Mouse (Mus musculus) hindbrain, embryonic 14.5 days (tissue): Measurements from ENCODE around the gene Hnrnpll. TPM values are rescaled to one million over a fixed set of nuclear protein-coding genes. Genes with fewer than 3 reads are reported as not detected.
A peak's percentile ranks its signal among the peaks of the same experiment; 100 is the strongest.

Source experiments
- ATAC-seq: fragments of 200-750 bp; cut with Nextera tagmentation; 2 replicates; pipeline ENCODE4 v1.8.0; 2017; ENCODE audit warnings: moderate number of reproducible peaks, mild to moderate bottlenecking, moderate TSS enrichment, moderate library complexity; ENCODE audit not compliant: low FRiP score
- DNase-seq: peaks from one replicate; pipeline ENCODE4 v3.0.0-alpha.2; 2015; ENCODE audit warnings: low spot score
- H3K27ac ChIP-seq: fragments of 300-500 bp; sonication (generic); 2 replicates; pipeline ENCODE4 v1.5.1; 2014; ENCODE audit warnings: mild to moderate bottlenecking, moderate library complexity
- H3K27me3 ChIP-seq: fragments of 300-500 bp; sonication (generic); 2 replicates; pipeline ENCODE4 v1.6.1; 2014; ENCODE audit warnings: mild to moderate bottlenecking, low read length, mixed read lengths; ENCODE audit not compliant: control insufficient read depth, insufficient read depth
- H3K36me3 ChIP-seq: fragments of 300-500 bp; sonication (generic); replicated peaks from 2 replicates; pipeline ENCODE4 v1.6.1; 2014; ENCODE audit not compliant: control insufficient read depth, insufficient read depth
- H3K4me1 ChIP-seq: fragments of 300-500 bp; sonication (generic); replicated peaks from 2 replicates; pipeline ENCODE4 v1.6.1; 2014; ENCODE audit warnings: antibody characterized with exemption, low read length, mixed read lengths; ENCODE audit not compliant: control insufficient read depth, insufficient read depth
- H3K4me2 ChIP-seq: fragments of 300-500 bp; sonication (generic); replicated peaks from 2 replicates; pipeline ENCODE4 v1.6.1; 2014; ENCODE audit warnings: mild to moderate bottlenecking, moderate library complexity
- H3K4me3 ChIP-seq: fragments of 300-500 bp; sonication (generic); replicated peaks from 2 replicates; pipeline ENCODE4 v1.5.1; 2014; ENCODE audit warnings: mild to moderate bottlenecking, low read length
- H3K9ac ChIP-seq: fragments of 300-500 bp; sonication (generic); 2 replicates; pipeline ENCODE4 v1.6.1; 2014
- H3K9me3 ChIP-seq: fragments of 300-500 bp; sonication (generic); 2 replicates; pipeline ENCODE4 v1.6.1; 2016; ENCODE audit warnings: low read length; ENCODE audit not compliant: control insufficient read depth
- WGBS: fragments of 180-500 bp; shearing (Covaris S2); extraction: QIAGEN DNeasy Blood & Tissue Kit; methylation state at CpG from one replicate; pipeline ENCODE4 v1.1.7; 2014; 5-methylcytosine and 5-hydroxymethylcytosine counted together
- polyA plus RNA-seq: library from polyadenylated mRNA; unstranded; fragments of >200 nt; fragmentation: Nextera tagmentation; extraction: Ambion mirVana; gene quantifications from 2 replicates; pipeline ENCODE4 v1.2.1, GENCODE M21; 2014

Gene Hnrnpll
- polyA plus RNA-seq, 1 experiment from 2014 or later, result 62.7 TPM

DNA sequence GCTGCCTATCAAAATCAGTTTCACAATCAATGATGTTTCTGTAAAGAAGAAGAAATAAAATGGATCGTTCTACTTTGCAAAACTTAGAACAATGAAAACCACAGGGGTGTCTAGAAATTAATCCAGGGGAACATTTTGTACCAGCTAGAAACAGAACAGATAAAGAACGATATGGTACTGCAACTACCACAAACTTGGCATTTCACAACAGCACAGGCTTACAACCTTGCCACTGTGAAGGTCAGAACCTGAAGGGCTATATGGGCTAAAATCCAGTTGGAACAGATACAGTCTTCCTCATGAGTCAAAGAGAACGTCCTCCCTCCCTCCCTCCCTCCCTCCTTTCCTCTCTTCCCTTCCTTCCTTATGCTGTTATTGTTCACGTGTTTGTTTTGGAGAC, 28.4 kb upstream of the Hnrnpll start:
- no peak overlapping the region for H3K4me2 ChIP-seq
- H3K36me3 ChIP-seq, result no peaks in the 10 kb centered on the region
- H3K27ac ChIP-seq, result no peak overlapping the region
- H3K4me3 ChIP-seq, result no peak overlapping the region
- H3K9ac ChIP-seq, result no peak overlapping the region
- H3K4me1 ChIP-seq, result peaks cover 1% of the 10 kb centered on the region; the same call in 1 of the 2 replicates
- H3K9me3 ChIP-seq, result no peaks in the 10 kb centered on the region
- no peaks in the 10 kb centered on the region for H3K27me3 ChIP-seq
- 81% methylated on average over 4 of the region's 4 CpGs for WGBS
- DNase-seq (no peak), ATAC-seq (no peak)

DNA sequence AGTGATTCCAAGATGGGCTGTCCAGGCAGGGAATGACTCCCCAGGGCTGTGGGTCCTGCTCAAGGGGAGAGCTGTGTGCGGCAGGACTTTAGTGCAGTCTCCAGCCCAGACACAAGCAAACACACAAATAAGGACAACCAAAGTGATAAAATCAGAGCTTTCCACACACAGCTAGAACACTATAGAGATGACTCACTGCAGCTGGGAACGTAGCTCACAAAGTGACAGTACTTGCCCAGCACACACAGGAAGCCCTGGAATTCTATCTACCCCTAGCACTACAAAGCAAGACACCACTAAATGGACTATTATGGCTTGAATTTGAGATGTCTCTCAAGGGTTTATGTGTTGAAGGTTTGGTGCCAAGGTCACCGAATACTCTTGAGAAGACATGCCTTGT, 26.0 kb upstream of the Hnrnpll start:
- WGBS, result 95% methylated on average over 3 of the region's 3 CpGs

DNA sequence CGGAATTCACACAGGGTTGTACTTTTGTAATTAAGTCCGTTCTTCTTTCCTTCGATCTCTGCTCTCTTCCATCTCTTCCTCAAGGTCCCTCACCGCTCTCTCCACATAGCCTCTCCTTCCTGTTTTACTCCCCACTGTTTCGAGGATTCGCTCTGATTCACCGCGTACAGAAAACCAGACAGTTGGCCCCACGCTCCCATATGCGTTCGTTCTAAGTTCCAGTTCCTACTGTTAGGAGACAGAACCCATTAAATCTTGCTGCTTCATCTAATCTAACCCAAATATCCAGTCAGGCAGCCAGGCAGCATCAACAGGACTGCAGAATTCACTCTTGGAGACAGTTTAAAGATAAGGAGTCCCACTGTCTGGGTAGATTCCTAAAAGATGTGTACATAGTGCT, 24.5 kb upstream of the Hnrnpll start:
- no peak for ATAC-seq
- 92% methylated on average over 11 of the region's 11 CpGs for WGBS

More for the DNA sequence above, 26.0 kb upstream of the Hnrnpll start:
- no peak overlapping the region for H3K4me2 ChIP-seq
- DNase-seq (no peak), ATAC-seq (no peak)
- H3K4me1 ChIP-seq, result no peaks in the 10 kb centered on the region
- H3K36me3 ChIP-seq, result no peaks in the 10 kb centered on the region
- no peaks in the 10 kb centered on the region for H3K27me3 ChIP-seq
- no peak overlapping the region for H3K27ac ChIP-seq
- H3K4me3 ChIP-seq, result no peak overlapping the region
- no peaks in the 10 kb centered on the region for H3K9me3 ChIP-seq
- no peak overlapping the region for H3K9ac ChIP-seq

DNA sequence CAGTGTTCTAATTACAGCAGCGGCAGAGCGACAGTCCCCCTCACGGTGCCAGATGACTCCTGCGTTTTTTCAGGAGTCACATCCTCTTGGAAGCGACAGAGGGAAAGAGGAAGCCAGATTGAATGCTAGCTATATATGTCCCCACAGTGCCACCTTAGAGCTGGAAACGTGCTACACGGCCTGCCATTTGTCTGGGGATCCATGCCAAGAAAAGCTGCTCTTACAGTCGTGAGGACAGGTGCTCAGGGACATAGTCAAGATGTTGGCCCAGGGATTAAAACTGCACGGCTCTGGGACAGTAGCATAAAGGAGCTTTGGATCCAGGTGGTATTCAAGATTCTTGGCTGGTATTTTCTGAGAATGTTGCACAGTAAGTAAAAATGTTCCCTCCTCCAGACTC, 22.3 kb upstream of the Hnrnpll start:
- H3K4me2 ChIP-seq, result no peak overlapping the region
- H3K27ac ChIP-seq, result no peak overlapping the region
- H3K4me3 ChIP-seq, result no peak overlapping the region
- H3K9ac ChIP-seq, result no peak overlapping the region
- H3K36me3 ChIP-seq, result no peaks in the 10 kb centered on the region
- H3K4me1 ChIP-seq, result no peaks in the 10 kb centered on the region
- no peaks in the 10 kb centered on the region for H3K27me3 ChIP-seq
- no peaks in the 10 kb centered on the region for H3K9me3 ChIP-seq
- ATAC-seq (no peak), DNase-seq (no peak)
- WGBS, result 77% methylated on average over 9 of the region's 9 CpGs

More for the DNA sequence above, 24.5 kb upstream of the Hnrnpll start:
- Histone ChIP-seq H3K9ac (no peak overlapping the region), H3K27ac (no peak overlapping the region), H3K4me1 (no peaks in the 10 kb centered on the region), H3K36me3 (no peaks in the 10 kb centered on the region), H3K9me3 (no peaks in the 10 kb centered on the region), H3K4me3 (no peak overlapping the region), H3K27me3 (no peaks in the 10 kb centered on the region), H3K4me2 (no peak overlapping the region)
- no peak for DNase-seq

- no peaks in the 10 kb centered on the region for H3K4me1 ChIP-seq
- DNase-seq (no peak), ATAC-seq (no peak)
Measured at GRCm38 (mm10) chr17:80083223-80083622, 21.1 kb upstream of the Hnrnpll start.

DNA sequence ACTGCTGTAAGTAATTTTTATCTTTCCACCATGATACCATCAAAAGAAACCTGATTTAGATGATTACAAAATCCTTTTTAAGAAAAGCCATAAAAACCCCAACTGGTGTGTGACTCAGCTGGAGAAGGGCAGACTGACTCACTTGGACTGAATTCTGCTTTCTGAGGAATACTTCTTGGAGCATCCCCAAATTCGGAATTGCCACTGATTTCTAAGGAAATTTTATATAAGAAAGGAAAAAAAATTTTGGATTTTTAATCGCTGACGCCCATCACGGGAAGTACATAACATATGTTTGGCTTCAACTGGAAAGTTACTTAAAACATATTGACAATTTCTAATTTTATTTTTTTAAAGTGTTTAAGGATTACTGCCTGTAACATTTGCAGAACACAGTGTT, 16.6 kb upstream of the Hnrnpll start:
- no peaks in the 10 kb centered on the region for H3K36me3 ChIP-seq
- 95% methylated on average over 4 of the region's 4 CpGs for WGBS
- no peak overlapping the region for H3K4me3 ChIP-seq
- no peaks in the 10 kb centered on the region for H3K9me3 ChIP-seq
- H3K4me2 ChIP-seq, result no peak overlapping the region
- ATAC-seq (no peak), DNase-seq (no peak)
- H3K4me1 ChIP-seq, result no peaks in the 10 kb centered on the region
- no peaks in the 10 kb centered on the region for H3K27me3 ChIP-seq
- no peak overlapping the region for H3K27ac ChIP-seq
- no peak overlapping the region for H3K9ac ChIP-seq

More at GRCm38 (mm10) chr17:80083223-80083622, 21.1 kb upstream of the Hnrnpll start:
- no peak overlapping the region for H3K4me2 ChIP-seq
- no peaks in the 10 kb centered on the region for H3K36me3 ChIP-seq
- 76% methylated on average over 6 of the region's 6 CpGs for WGBS
- H3K9ac ChIP-seq, result no peak overlapping the region
- no peaks in the 10 kb centered on the region for H3K9me3 ChIP-seq
- no peak overlapping the region for H3K27ac ChIP-seq
- no peaks in the 10 kb centered on the region for H3K27me3 ChIP-seq
- no peak overlapping the region for H3K4me3 ChIP-seq

GRCm38 (mm10) chr17:80067257-80067656, 5.1 kb upstream of the Hnrnpll start:
- H3K9me3 ChIP-seq, result no peaks in the 10 kb centered on the region
- H3K36me3 ChIP-seq, result no peaks in the 10 kb centered on the region
- 91% methylated on average over 5 of the region's 6 CpGs for WGBS
- H3K4me3 ChIP-seq, result no peak overlapping the region
- ATAC-seq, result no peak
- H3K9ac ChIP-seq, result no peak overlapping the region
- peaks cover 6% of the 10 kb centered on the region; the same call in 1 of the 2 replicates for H3K4me1 ChIP-seq
- DNase-seq, result no peak
- no peak overlapping the region for H3K27ac ChIP-seq
- no peak overlapping the region for H3K4me2 ChIP-seq
- no peaks in the 10 kb centered on the region for H3K27me3 ChIP-seq

DNA sequence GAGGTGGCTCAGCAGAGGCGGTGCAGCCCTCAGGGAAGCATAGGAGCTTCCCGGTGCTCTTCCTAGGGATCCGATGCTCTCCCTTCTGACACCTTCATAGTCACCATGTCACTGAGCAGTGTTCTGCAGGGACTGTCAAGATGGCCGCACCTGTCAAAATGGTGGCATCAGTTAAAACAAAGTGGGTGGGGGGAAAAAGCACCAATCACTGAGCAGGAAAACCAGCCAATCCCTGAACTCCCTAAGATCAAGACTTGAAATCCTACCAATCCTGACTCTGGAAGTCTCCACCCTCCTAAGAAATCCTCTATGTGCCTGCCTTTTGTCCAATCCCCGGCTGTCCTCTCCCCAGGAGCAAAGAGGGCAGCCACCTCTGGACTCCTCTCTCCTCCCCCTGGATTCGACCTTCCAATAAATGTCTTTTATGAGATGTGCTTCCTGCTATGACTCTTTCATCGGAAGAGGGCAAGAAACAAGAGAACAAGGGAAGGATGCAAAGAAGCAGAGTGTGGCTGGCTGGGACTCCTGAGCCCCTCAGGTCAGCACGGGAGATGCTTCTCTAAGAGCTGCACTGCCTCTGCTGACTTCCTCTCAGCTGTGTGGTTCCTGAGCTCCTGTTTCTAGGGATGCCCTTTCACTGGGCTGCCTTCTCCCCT, 1.8 kb upstream of the Hnrnpll start:
- no peak overlapping the region for H3K9ac ChIP-seq
- H3K4me3 ChIP-seq, result no peak overlapping the region
- no peak for ATAC-seq
- DNase-seq, result no peak
- no peak overlapping the region for H3K4me2 ChIP-seq
- H3K27me3 ChIP-seq, result no peaks in the 10 kb centered on the region
- no peaks in the 10 kb centered on the region for H3K9me3 ChIP-seq
- 62% methylated on average over 8 of the region's 8 CpGs for WGBS
- no peaks in the 10 kb centered on the region for H3K36me3 ChIP-seq
- H3K4me1 ChIP-seq, result peaks cover 22% of the 10 kb centered on the region
- H3K27ac ChIP-seq, result no peak overlapping the region

- H3K27me3 ChIP-seq, result no peaks in the 10 kb centered on the region
- no peaks in the 10 kb centered on the region for H3K36me3 ChIP-seq
- H3K27ac ChIP-seq, result peak overlapping the region; percentile 96; the same call in 1 of the 2 replicates
- peaks cover 25% of the 10 kb centered on the region for H3K4me1 ChIP-seq
- H3K9me3 ChIP-seq, result no peaks in the 10 kb centered on the region
- DNase-seq (no peak), ATAC-seq (no peak)
- peak overlapping the region; percentile 99 for H3K9ac ChIP-seq
- H3K4me2 ChIP-seq, result peak overlapping the region; percentile 77; the same call in 1 of the 2 replicates
- H3K4me3 ChIP-seq, result no peak overlapping the region
- 90% methylated on average over 10 of the region's 10 CpGs for WGBS
Measured at GRCm38 (mm10) chr17:80063386-80063785, 1.3 kb upstream of the Hnrnpll start.

GRCm38 (mm10) chr17:80062620-80063010, 481 bp upstream of the Hnrnpll start:
- WGBS, result 3% methylated on average over 15 of the region's 15 CpGs
- Histone ChIP-seq H3K27ac (peak overlapping the region; percentile 96), H3K9me3 (no peaks in the 10 kb centered on the region), H3K4me1 (peaks cover 30% of the 10 kb centered on the region), H3K4me3 (peak overlapping the region; percentile 99), H3K9ac (peak overlapping the region; percentile 99), H3K27me3 (no peaks in the 10 kb centered on the region), H3K36me3 (no peaks in the 10 kb centered on the region), H3K4me2 (peak overlapping the region; percentile 77)
- ATAC-seq, result peak; percentile 28
- DNase-seq, result peak; percentile 32
